Mouse (Mus musculus) testis, postnatal 10 days (tissue): Measurements from ENCODE around the gene Ifi205.

ENCODE experiments used
- DNase-seq: peaks from one replicate; pipeline ENCODE4 v3.0.0; 2021; ENCODE audit warnings: low spot score

The Ifi205 gene

DNA sequence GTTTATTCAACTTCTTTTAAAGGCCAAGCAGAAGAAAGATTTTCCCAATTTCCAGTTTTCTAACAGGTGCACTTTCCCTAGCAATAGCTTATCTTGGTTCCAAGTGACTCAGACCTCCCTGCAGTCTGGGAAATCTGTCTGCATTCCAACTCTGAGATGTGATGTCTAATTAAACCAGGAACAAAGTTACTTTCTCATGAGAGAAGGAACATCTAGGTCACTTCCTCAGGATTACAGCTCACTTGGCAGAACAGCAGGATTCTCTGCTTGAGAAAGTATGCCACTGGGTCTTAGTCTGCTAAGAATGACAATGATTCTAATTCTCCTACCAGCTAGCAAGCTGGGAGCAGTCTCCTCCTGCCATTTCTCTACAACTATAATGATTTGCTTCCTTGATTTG lies 58.5 kb downstream of the Ifi205 start:
- no peak for DNase-seq
